Mouse (Mus musculus) MEL (cell line): ENCODE data around the gene Rbm47. TPM values are rescaled to one million over a fixed set of nuclear protein-coding genes. Genes with fewer than 3 reads are reported as not detected.
A peak's percentile ranks its signal among the peaks of the same experiment; 100 is the strongest.

Source experiments
- DNase-seq: peaks from one replicate; pipeline ENCODE4 v3.0.0; 2011; ENCODE audit warnings: low read depth, low spot score
- H3K27ac ChIP-seq: 2 replicates; pipeline ENCODE4 v1.5.1; 2012; ENCODE audit warnings: low read depth, mild to moderate bottlenecking, control low read depth, low read length, moderate library complexity; ENCODE audit not compliant: control insufficient read depth
- H3K27me3 ChIP-seq, 2 experiments: fragments of 150-350 bp in 1 of 2; sonication (generic) in 1 of 2; 2 replicates each; pipeline ENCODE4 v1.6.1; 2012; ENCODE audit warnings: low read length in 2 of 2, mild to moderate bottlenecking in 2 of 2, improper control_type of control experiment in 1 of 2, moderate library complexity in 1 of 2; ENCODE audit not compliant: insufficient read depth in 2 of 2, control insufficient read depth in 1 of 2
- H3K36me3 ChIP-seq, 2 experiments: 2 replicates each; pipeline ENCODE4 v1.6.1; 2012 to 2014; ENCODE audit warnings: low read length in 2 of 2, improper control_type of control experiment in 1 of 2, inconsistent platforms in 1 of 2, mild to moderate bottlenecking in 1 of 2; ENCODE audit not compliant: insufficient read depth in 2 of 2, control insufficient read depth in 1 of 2
- H3K4me1 ChIP-seq, 2 experiments: fragments of 150-350 bp in 1 of 2; sonication (generic) in 1 of 2; 2 replicates each; pipeline ENCODE4 v1.6.1; 2012; ENCODE audit warnings: low read length in 2 of 2, improper control_type of control experiment in 1 of 2, mild to moderate bottlenecking in 1 of 2; ENCODE audit not compliant: insufficient read depth in 2 of 2, control insufficient read depth in 1 of 2
- H3K4me3 ChIP-seq, 2 experiments: fragments of 150-350 bp in 1 of 2; sonication (generic) in 1 of 2; 2 replicates each; pipeline ENCODE4 v1.5.1; 2012; ENCODE audit warnings: low read depth in 2 of 2, low read length in 2 of 2, mild to moderate bottlenecking in 2 of 2, moderate library complexity in 2 of 2, control low read depth in 1 of 2, improper control_type of control experiment in 1 of 2; ENCODE audit not compliant: control insufficient read depth in 1 of 2, insufficient read depth in 1 of 2
- H3K79me2 ChIP-seq: 2 replicates; pipeline ENCODE4 v1.6.1; 2012; ENCODE audit warnings: mild to moderate bottlenecking, low read length, moderate library complexity; ENCODE audit not compliant: control insufficient read depth, poor library complexity, insufficient read depth
- H3K9ac ChIP-seq: 2 replicates; pipeline ENCODE4 v1.6.1; 2012; ENCODE audit warnings: low read depth, mild to moderate bottlenecking, control low read depth, low read length, moderate library complexity; ENCODE audit not compliant: control insufficient read depth, poor library complexity, severe bottlenecking
- H3K9me3 ChIP-seq: fragments of 150-350 bp; sonication (generic); replicated peaks from 2 replicates; pipeline ENCODE4 v1.6.1; 2012; ENCODE audit warnings: mild to moderate bottlenecking, low read length, improper control_type of control experiment, moderate library complexity; ENCODE audit not compliant: insufficient read depth
- CHD1 ChIP-seq: IDR thresholded peaks from 2 replicates; pipeline ENCODE4 v1.6.1; 2012; ENCODE audit warnings: low read depth, mild to moderate bottlenecking, inconsistent platforms, low read length, improper control_type of control experiment
- CTCF ChIP-seq, 3 experiments: IDR thresholded peaks in 2 of 3; conservative IDR thresholded peaks in 1 of 3; 2 replicates each; pipeline ENCODE4 v1.5.1; 2011 to 2012; ENCODE audit warnings: low read length in 3 of 3, low read depth in 2 of 3, mild to moderate bottlenecking in 2 of 3, improper control_type of control experiment in 1 of 3, inconsistent platforms in 1 of 3, mixed read lengths in 1 of 3, moderate library complexity in 1 of 3; ENCODE audit not compliant: control insufficient read depth in 1 of 3, insufficient read depth in 1 of 3, poor library complexity in 1 of 3, severe bottlenecking in 1 of 3
- E2F4 ChIP-seq: IDR thresholded peaks from 2 replicates; pipeline ENCODE4 v1.6.1; 2011; ENCODE audit warnings: low read depth, low read length, improper control_type of control experiment, borderline replicate concordance
- ELF1 ChIP-seq: IDR thresholded peaks from 2 replicates; pipeline ENCODE4 v1.6.1; 2014; ENCODE audit warnings: low read depth, mild to moderate bottlenecking, inconsistent platforms, low read length, improper control_type of control experiment, moderate library complexity
- ETS1 ChIP-seq: IDR thresholded peaks from 2 replicates; pipeline ENCODE4 v1.6.1; 2012; ENCODE audit warnings: low read depth, mild to moderate bottlenecking, inconsistent platforms, low read length, improper control_type of control experiment, moderate library complexity
- GABPA ChIP-seq: IDR thresholded peaks from 2 replicates; pipeline ENCODE4 v1.6.1; 2012; ENCODE audit warnings: low read depth, mild to moderate bottlenecking, inconsistent platforms, low read length, improper control_type of control experiment, moderate library complexity
- HCFC1 ChIP-seq: IDR thresholded peaks from 2 replicates; pipeline ENCODE4 v1.6.1; 2012; ENCODE audit warnings: low read depth, mild to moderate bottlenecking, inconsistent platforms, low read length, improper control_type of control experiment, moderate library complexity
- MAFK ChIP-seq: IDR thresholded peaks from 2 replicates; pipeline ENCODE4 v1.6.1; 2011; ENCODE audit warnings: low read depth, mild to moderate bottlenecking, low read length, improper control_type of control experiment, borderline replicate concordance
- MAZ ChIP-seq: IDR thresholded peaks from 2 replicates; pipeline ENCODE4 v1.6.1; 2012; ENCODE audit warnings: low read depth, mild to moderate bottlenecking, inconsistent platforms, low read length, improper control_type of control experiment
- NELFE ChIP-seq: IDR thresholded peaks from 2 replicates; pipeline ENCODE4 v1.6.1; 2011; ENCODE audit warnings: low read depth, low read length, improper control_type of control experiment
- POLR2AphosphoS2 ChIP-seq: IDR thresholded peaks from 2 replicates; pipeline ENCODE4 v1.6.1; 2011; ENCODE audit warnings: low read length, improper control_type of control experiment
- POLR2AphosphoS5 ChIP-seq: IDR thresholded peaks from 2 replicates; pipeline ENCODE4 v1.6.1; 2012; ENCODE audit warnings: low read depth, borderline replicate concordance, mild to moderate bottlenecking, inconsistent platforms, low read length, moderate library complexity, mixed read lengths
- RCOR1 ChIP-seq: IDR thresholded peaks from 2 replicates; pipeline ENCODE4 v1.6.1; 2012; ENCODE audit warnings: low read depth, mild to moderate bottlenecking, inconsistent platforms, low read length, improper control_type of control experiment
- TCF12 ChIP-seq: IDR thresholded peaks from 2 replicates; pipeline ENCODE4 v1.6.1; 2014; ENCODE audit warnings: low read depth, mild to moderate bottlenecking, inconsistent platforms, low read length, improper control_type of control experiment, moderate library complexity
- USF1 ChIP-seq: IDR thresholded peaks from 2 replicates; pipeline ENCODE4 v1.6.1; 2014; ENCODE audit warnings: low read depth, mild to moderate bottlenecking, inconsistent platforms, low read length, improper control_type of control experiment, moderate library complexity
- ZNF384 ChIP-seq: IDR thresholded peaks from 2 replicates; pipeline ENCODE4 v1.6.1; 2012; ENCODE audit warnings: low read depth, mild to moderate bottlenecking, inconsistent platforms, low read length, improper control_type of control experiment
- polyA plus RNA-seq, 2 experiments: library from polyadenylated mRNA; stranded (reverse) in 1 of 2; unstranded in 1 of 2; fragments of >175 nt in 1 of 2; fragments of >200 nt in 1 of 2; gene quantifications; 2 replicates each; pipeline versions ENCODE4 v1.2.1 to v1.2.4; 2012; ENCODE audit warnings: low replicate concordance in 2 of 2, low read depth in 1 of 2; ENCODE audit not compliant: insufficient read length in 2 of 2, insufficient read depth in 1 of 2, missing spikeins in 1 of 2
- total RNA-seq: library from RNA; depleted of rRNA; stranded (reverse); fragments of 300-350 nt; gene quantifications from 2 replicates; pipeline ENCODE4 v1.2.3, GENCODE M21; 2012

The Rbm47 gene
- total and polyA plus RNA-seq, 3 experiments, result not detected

DNA sequence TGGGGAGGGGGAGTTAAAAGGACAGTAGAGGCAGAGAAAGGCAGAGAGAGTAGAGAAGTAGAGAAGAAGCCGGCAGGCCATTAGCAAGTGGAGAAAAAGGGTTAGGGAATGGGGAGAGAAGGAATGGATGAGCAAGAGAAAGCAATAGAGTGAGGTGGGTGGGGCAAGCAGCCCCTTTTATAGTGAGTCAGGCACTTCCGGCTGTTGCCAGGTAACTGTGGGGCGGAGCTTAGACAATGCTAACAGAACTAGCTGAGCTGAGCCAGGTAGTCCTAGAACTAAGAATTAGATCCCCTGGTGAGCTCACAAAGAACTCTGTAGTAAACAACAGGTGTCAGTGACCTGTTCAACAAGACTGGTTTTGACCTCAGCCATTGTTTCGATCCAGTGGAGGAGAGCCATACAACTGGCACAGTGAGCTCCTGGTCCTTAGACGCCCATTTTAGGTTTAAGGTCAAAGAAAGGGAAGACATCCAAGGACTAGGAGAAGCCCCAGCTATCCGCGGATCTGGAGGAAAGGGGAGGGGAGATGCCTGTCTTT lies 41.5 kb upstream of the Rbm47 start:
- H3K9ac ChIP-seq, result no peak overlapping the region
- H3K79me2 ChIP-seq, result no peaks in the 10 kb centered on the region
- no peaks in the 10 kb centered on the region for H3K9me3 ChIP-seq
- TF ChIP-seq MAZ, result no peak
- no peak for TF ChIP-seq RCOR1
- no peak for TF ChIP-seq TCF12
- no peak for TF ChIP-seq HCFC1
- no peak for TF ChIP-seq MAFK
- TF ChIP-seq ZNF384, result no peak
- TF ChIP-seq POLR2AphosphoS5, result no peak
- no peak for TF ChIP-seq GABPA
- TF ChIP-seq CHD1, result no peak
- no peak for TF ChIP-seq ELF1
- no peak for TF ChIP-seq ETS1
- TF ChIP-seq USF1, result no peak
- no peak for TF ChIP-seq POLR2AphosphoS2
- TF ChIP-seq E2F4, result no peak
- TF ChIP-seq CTCF (IDR thresholded peaks at IDR 0.05 in 2 of 3, conservative IDR thresholded peaks at IDR 0.05 in 1 of 3; ENCODE audit: control insufficient read depth in 1 of 3, insufficient read depth in 1 of 3, low read depth in 2 of 3, low read length in 3 of 3, poor library complexity in 1 of 3, severe bottlenecking in 1 of 3), result no peak
- no peak for TF ChIP-seq NELFE
- no peak overlapping the region for H3K4me3 ChIP-seq
- no peaks in the 10 kb centered on the region for H3K27me3 ChIP-seq
- H3K27ac ChIP-seq, result no peak overlapping the region
- H3K4me1 ChIP-seq, result no peaks in the 10 kb centered on the region
- DNase-seq, result no peak
- no peaks in the 10 kb centered on the region for H3K36me3 ChIP-seq

DNA sequence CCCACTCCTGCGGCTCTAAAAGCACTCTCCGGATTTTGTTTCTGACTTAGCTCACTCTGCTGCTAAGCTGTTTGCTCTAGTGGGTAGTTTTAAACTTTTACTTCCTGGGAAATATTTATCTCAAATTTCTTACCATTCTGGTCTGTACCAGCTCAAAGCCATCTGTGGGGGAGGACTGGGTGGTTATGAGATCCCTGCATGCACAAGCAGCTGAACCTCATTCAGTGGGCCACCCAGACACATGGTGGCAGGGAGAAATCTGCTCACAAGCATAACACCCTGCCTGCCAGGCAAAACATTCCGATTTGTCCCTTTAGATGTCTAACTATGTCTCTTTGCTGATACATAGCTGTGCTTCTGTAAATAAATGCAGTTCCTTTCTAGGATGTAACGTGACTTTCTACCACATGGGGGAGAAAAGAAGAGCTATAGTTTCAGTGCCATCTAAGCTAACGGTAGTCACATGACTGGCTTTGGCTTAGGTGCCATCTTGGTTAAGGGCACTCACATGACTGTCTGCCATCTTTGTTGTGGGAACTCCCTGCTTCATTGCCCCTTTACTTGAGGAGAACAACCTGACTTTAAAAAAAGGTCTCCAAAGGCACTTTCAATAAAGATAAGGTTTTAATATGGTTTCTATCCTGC lies 36.7 kb upstream of the Rbm47 start:
- DNase-seq, result peak; percentile 12
- H3K9ac ChIP-seq, result no peak overlapping the region
- H3K9me3 ChIP-seq, result no peaks in the 10 kb centered on the region
- H3K36me3 ChIP-seq, result no peaks in the 10 kb centered on the region
- H3K4me1 ChIP-seq, result no peaks in the 10 kb centered on the region
- TF ChIP-seq ZNF384 (no peak), USF1 (peak; percentile 49; the same call in 1 of the 2 replicates)
- no peak overlapping the region for H3K27ac ChIP-seq
- no peaks in the 10 kb centered on the region for H3K79me2 ChIP-seq
- H3K4me3 ChIP-seq, result no peak overlapping the region
- no peaks in the 10 kb centered on the region for H3K27me3 ChIP-seq
